In genomic region chr7:118296856-118297518, GRCm38 (mm10) we compare ENCODE assay signal across 8 mouse cellular contexts. TPM values are rescaled to one million over a fixed set of nuclear protein-coding genes. Genes with fewer than 3 reads are reported as not detected.
DNase-seq lines count a peak whose midpoint lies in the region; ATAC-seq and TF ChIP-seq lines count a peak whose summit lies in the region.

No protein-coding gene starts in this region.

- H3K4me3 ChIP-seq in stomach, embryonic 15.5 days (replicated peaks) = no peak overlapping the region
- no peak overlapping the region for H3K4me3 ChIP-seq in stomach, postnatal 0 days (ENCODE audit: low read depth, low read length)
- H3K4me3 ChIP-seq in limb, embryonic 10.5 days = no peak overlapping the region
- no peak overlapping the region for H3K4me3 ChIP-seq in thymus, adult 2 months (ENCODE audit: control insufficient read depth, insufficient read depth, low read length)

- no peaks in the 10 kb centered on the region for H3K36me3 ChIP-seq in stomach, embryonic 15.5 days
- no peaks in the 10 kb centered on the region for H3K36me3 ChIP-seq in stomach, postnatal 0 days (ENCODE audit: control insufficient read depth, insufficient read depth, low read length)
- no peaks in the 10 kb centered on the region for H3K36me3 ChIP-seq in limb, embryonic 10.5 days
- no peaks in the 10 kb centered on the region for H3K36me3 ChIP-seq in thymus, adult 2 months (ENCODE audit: control insufficient read depth, insufficient read depth, low read length)

- H3K27ac ChIP-seq in stomach, embryonic 15.5 days = no peak overlapping the region
- no peak overlapping the region for H3K27ac ChIP-seq in stomach, postnatal 0 days (replicated peaks)
- peak overlapping the region; percentile 36; the same call in 1 of the 2 replicates for H3K27ac ChIP-seq in limb, embryonic 10.5 days
- H3K27ac ChIP-seq in thymus, adult 2 months (ENCODE audit: control insufficient read depth, insufficient read depth, low read length) = no peak overlapping the region

- no peak overlapping the region for H3K9ac ChIP-seq in stomach, embryonic 15.5 days
- H3K9ac ChIP-seq in stomach, postnatal 0 days (ENCODE audit: low read length) = no peak overlapping the region

- 55% methylated on average over 14 of the region's 14 CpGs for WGBS in stomach, embryonic 15.5 days
- 52% methylated on average over 14 of the region's 14 CpGs for WGBS in stomach, postnatal 0 days
- 82% methylated on average over 14 of the region's 14 CpGs for WGBS in limb, embryonic 10.5 days
- WGBS in thymus, adult 2 months = 95% methylated on average over 14 of the region's 14 CpGs

- ATAC-seq in stomach, embryonic 15.5 days (ENCODE audit: insufficient read depth, low FRiP score, low read depth) = peak; percentile 8; the same call in 1 of the 2 replicates
- no peak for ATAC-seq in stomach, postnatal 0 days (ENCODE audit: low FRiP score, low TSS enrichment)

- no peak for TF ChIP-seq EP300 in stomach, postnatal 0 days (optimal IDR thresholded peaks at IDR 0.05)

- H3K27me3 ChIP-seq in stomach, embryonic 15.5 days (replicated peaks) = no peaks in the 10 kb centered on the region
- no peaks in the 10 kb centered on the region for H3K27me3 ChIP-seq in stomach, postnatal 0 days (ENCODE audit: control insufficient read depth, insufficient read depth, low read length)
- H3K27me3 ChIP-seq in limb, embryonic 10.5 days (ENCODE audit: low read depth, poor library complexity, severe bottlenecking) = no peaks in the 10 kb centered on the region
- H3K27me3 ChIP-seq in thymus, adult 2 months (ENCODE audit: control insufficient read depth, insufficient read depth, low read length) = no peaks in the 10 kb centered on the region

- H3K9me3 ChIP-seq in stomach, embryonic 15.5 days = no peaks in the 10 kb centered on the region
- no peaks in the 10 kb centered on the region for H3K9me3 ChIP-seq in stomach, postnatal 0 days (ENCODE audit: control insufficient read depth, low read length)
- peaks cover 3% of the 10 kb centered on the region; the same call in 1 of the 2 replicates for H3K9me3 ChIP-seq in limb, embryonic 10.5 days (replicated peaks)

- H3K4me1 ChIP-seq in stomach, embryonic 15.5 days = no peaks in the 10 kb centered on the region
- no peaks in the 10 kb centered on the region for H3K4me1 ChIP-seq in stomach, postnatal 0 days (replicated peaks; ENCODE audit: control insufficient read depth, insufficient read depth)
- H3K4me1 ChIP-seq in limb, embryonic 10.5 days = peaks cover 20% of the 10 kb centered on the region
- peaks cover 3% of the 10 kb centered on the region for H3K4me1 ChIP-seq in thymus, adult 2 months (replicated peaks; ENCODE audit: control insufficient read depth, insufficient read depth, low read length)

- DNase-seq in embryo, embryonic 10.5 days (ENCODE audit: low spot score) = peak; percentile 14
- no peak for DNase-seq in embryo, embryonic 10 days (ENCODE audit: low spot score)
- no peak for DNase-seq in stomach, postnatal 0 days (ENCODE audit: low spot score)
- DNase-seq in limb, embryonic 10.5 days (ENCODE audit: low spot score) = no peak
- no peak for DNase-seq in c-Kit-positive CD71-positive TER-119-positive erythroid progenitor cells, embryonic 14.5 days (ENCODE audit: low spot score)
- no peak for DNase-seq in thymus, adult 2 months
- DNase-seq in thymus, postnatal 14 days = no peak

- no peak overlapping the region for H3K4me2 ChIP-seq in stomach, embryonic 15.5 days
- H3K4me2 ChIP-seq in stomach, postnatal 0 days (replicated peaks; ENCODE audit: low read depth) = no peak overlapping the region

- TF ChIP-seq CTCF in stomach, postnatal 0 days (IDR thresholded peaks at IDR 0.05; ENCODE audit: low read depth) = no peak
- no peak for TF ChIP-seq CTCF in thymus, adult 2 months (IDR thresholded peaks at IDR 0.05; ENCODE audit: borderline replicate concordance, control insufficient read depth, extremely low read depth, insufficient read depth, low read length, poor library complexity)

- no peak for TF ChIP-seq POLR2A in thymus, adult 2 months (IDR thresholded peaks at IDR 0.05; ENCODE audit: control insufficient read depth, extremely low read depth, insufficient read depth, low read length, poor library complexity)

RNA-seq across cellular contexts. Expression of gene Smg1, which starts 53.5 kb away (rescaled TPM):
- 22.0 and 23.1 TPM in 2 replicates for polyA plus RNA-seq in stomach, embryonic 15.5 days (2015; fragmentation: Nextera tagmentation; extraction: Ambion mirVana)
- 6.4 and 8.5 TPM in 2 replicates for polyA plus RNA-seq in stomach, postnatal 0 days (2015; fragmentation: Nextera tagmentation; extraction: Ambion mirVana)
- 18.0 and 21.8 TPM in 2 replicates for polyA plus RNA-seq in limb, embryonic 10.5 days (2016; fragmentation: Nextera tagmentation; extraction: Ambion mirVana)
- polyA plus RNA-seq in thymus, adult 2 months (2012; rRNA removed) = 83.7 and 107 TPM in 2 replicates
